Mouse (Mus musculus) lung, postnatal 4 days (tissue): ENCODE data around the gene 1700018F24Rik.

Experiments
- DNase-seq, 2 experiments: peaks; one replicate each; pipeline ENCODE4 v3.0.0; 2021

The 1700018F24Rik gene

DNA sequence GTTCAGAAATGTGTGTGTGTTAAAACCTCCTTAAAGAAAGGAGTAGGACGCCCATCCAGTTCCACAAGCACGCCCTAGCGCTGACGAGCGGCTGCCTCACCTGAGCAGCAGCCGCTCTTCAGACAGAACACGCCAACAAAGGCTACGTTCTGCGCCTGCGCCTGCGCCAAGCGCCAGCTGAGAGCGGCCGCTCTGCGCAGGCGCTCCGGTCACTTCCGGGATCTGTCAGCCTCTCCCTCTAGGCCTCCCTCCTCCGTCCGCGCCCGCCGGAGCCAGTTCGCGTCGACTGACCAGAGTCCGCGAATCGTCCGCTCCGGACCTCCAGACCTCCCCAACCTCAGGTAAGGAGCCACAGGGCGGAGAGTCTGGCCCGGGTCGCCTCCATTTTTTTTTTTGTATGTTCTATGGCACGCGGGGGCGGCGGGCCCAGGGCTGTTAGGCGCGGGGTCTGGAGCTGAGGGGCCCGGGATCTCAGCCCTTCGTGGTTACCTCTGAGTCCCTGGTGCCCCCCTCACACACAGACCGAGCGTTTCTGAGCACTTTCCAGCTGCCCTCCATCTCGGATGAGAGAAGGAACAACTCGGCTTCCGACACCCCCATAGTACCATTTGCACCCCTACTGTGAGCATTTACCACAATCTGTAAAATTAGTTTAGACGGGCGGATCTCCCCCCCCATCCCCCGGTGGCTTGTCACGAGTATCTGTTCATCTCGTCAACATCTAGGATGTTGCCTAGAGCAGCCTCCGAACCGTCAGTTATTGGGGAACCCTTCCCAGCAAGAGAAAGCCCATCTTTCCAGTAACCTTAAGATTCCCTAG, 41.1 kb downstream of the 1700018F24Rik start, which contains the start of the genes Arpc1a and Kpna7:
Arpc1a (plus strand) TSS at position 199 of the 820 bp plus-strand sequence.
Kpna7 (minus strand) TSS at position 399 of the 820 bp plus-strand sequence.
- DNase-seq, result peak; percentile 96 to 97

GRCm38 (mm10) chr5:145084822-145085221, 42.0 kb downstream of the 1700018F24Rik start:
- DNase-seq, result no peak

DNA sequence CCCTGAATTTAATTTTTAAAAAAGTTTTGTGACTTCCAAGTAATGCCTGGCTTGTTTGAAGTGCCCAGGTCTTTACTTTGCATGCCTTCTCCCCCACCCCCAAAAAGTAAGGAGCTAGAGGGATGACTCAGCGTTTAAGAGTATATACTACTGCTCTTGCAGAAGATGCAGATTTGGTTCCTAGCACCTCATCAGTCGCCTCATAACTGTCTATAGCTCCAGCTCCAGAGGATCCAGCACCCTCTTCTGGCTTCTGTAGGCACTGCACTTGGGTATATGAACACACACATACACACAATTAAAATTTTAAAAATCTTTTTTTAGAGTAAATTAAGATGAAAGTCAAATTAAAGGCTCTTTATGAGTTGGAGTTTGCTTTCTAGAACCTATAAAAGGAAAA, 45.4 kb downstream of the 1700018F24Rik start:
- no peak for DNase-seq

GRCm38 (mm10) chr5:145089878-145090277, 47.1 kb downstream of the 1700018F24Rik start:
- DNase-seq, result no peak
